Mouse (Mus musculus): ENCODE results near the gene Sycp2l.

DNA sequence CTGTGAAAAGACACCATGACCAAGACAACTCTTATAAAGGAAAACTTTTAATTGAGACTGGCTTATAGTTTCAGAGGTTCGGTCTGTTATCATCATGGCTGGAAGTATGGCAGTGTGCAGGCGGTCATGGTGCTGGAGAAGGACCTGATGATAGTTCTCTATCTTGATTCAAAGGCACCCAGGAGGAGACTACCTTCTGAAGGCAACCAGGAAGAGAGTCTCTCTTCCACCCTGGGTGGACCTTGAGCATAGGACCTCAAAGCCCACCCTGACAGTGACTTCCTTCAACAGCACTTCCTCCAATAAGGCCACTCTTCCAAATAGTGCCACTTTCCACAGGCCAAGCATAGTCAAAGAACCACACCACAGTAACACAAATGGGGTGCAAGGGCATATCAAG is 14.1 kb upstream of the Sycp2l start:
- no peak for TF ChIP-seq CTCF (IDR thresholded peaks at IDR 0.05; ENCODE audit: insufficient read depth, low read length)
- no peak for TF ChIP-seq POLR2A (IDR thresholded peaks at IDR 0.05; ENCODE audit: borderline replicate concordance, extremely low read depth, low read depth, low read length)

Data from lung, adult 2 months (tissue).